Mouse (Mus musculus) midbrain, embryonic 13.5 days (tissue): ENCODE results near the gene Ccdc121. TPM values are rescaled to one million over a fixed set of nuclear protein-coding genes. Genes with fewer than 3 reads are reported as not detected.

Experiments used
- ATAC-seq: fragments of 200-750 bp; cut with Nextera tagmentation; 2 replicates; pipeline ENCODE4 v1.8.0; 2017; ENCODE audit warnings: mild to moderate bottlenecking, moderate TSS enrichment, moderate library complexity
- H3K27ac ChIP-seq: fragments of 300-500 bp; sonication (generic); 2 replicates; pipeline ENCODE4 v1.5.1; 2015; ENCODE audit warnings: inconsistent platforms, mild to moderate bottlenecking, moderate library complexity
- H3K27me3 ChIP-seq: fragments of 300-500 bp; sonication (generic); 2 replicates; pipeline ENCODE4 v1.6.1; 2015; ENCODE audit warnings: mild to moderate bottlenecking, inconsistent platforms
- H3K36me3 ChIP-seq: fragments of 300-500 bp; sonication (generic); 2 replicates; pipeline ENCODE4 v1.6.1; 2015; ENCODE audit warnings: mild to moderate bottlenecking, inconsistent platforms
- H3K4me1 ChIP-seq: fragments of 300-500 bp; sonication (generic); replicated peaks from 2 replicates; pipeline ENCODE4 v1.6.1; 2015; ENCODE audit warnings: inconsistent platforms
- H3K4me2 ChIP-seq: fragments of 300-500 bp; sonication (generic); replicated peaks from 2 replicates; pipeline ENCODE4 v1.6.1; 2015; ENCODE audit warnings: moderate library complexity, mild to moderate bottlenecking, inconsistent platforms
- H3K4me3 ChIP-seq: fragments of 300-500 bp; sonication (generic); replicated peaks from 2 replicates; pipeline ENCODE4 v1.5.1; 2015; ENCODE audit warnings: mild to moderate bottlenecking, inconsistent platforms
- H3K9ac ChIP-seq: fragments of 300-500 bp; sonication (generic); replicated peaks from 2 replicates; pipeline ENCODE4 v1.6.1; 2015; ENCODE audit warnings: mild to moderate bottlenecking, inconsistent platforms
- H3K9me3 ChIP-seq: fragments of 300-500 bp; sonication (generic); 2 replicates; pipeline ENCODE4 v1.6.1; 2016; ENCODE audit warnings: mild to moderate bottlenecking, inconsistent platforms
- WGBS: fragments of 180-500 bp; shearing (Covaris S2); methylation state at CpG from one replicate; pipeline ENCODE4 v1.1.7; 2015; 5-methylcytosine and 5-hydroxymethylcytosine counted together
- polyA plus RNA-seq: library from polyadenylated mRNA; unstranded; fragments of >200 nt; fragmentation: Nextera tagmentation; extraction: Ambion mirVana; gene quantifications from 2 replicates; pipeline ENCODE4 v1.2.1, GENCODE M21; 2015

Ccdc121 gene
- polyA plus RNA-seq, 1 experiment from 2014 or later, result not detected

DNA sequence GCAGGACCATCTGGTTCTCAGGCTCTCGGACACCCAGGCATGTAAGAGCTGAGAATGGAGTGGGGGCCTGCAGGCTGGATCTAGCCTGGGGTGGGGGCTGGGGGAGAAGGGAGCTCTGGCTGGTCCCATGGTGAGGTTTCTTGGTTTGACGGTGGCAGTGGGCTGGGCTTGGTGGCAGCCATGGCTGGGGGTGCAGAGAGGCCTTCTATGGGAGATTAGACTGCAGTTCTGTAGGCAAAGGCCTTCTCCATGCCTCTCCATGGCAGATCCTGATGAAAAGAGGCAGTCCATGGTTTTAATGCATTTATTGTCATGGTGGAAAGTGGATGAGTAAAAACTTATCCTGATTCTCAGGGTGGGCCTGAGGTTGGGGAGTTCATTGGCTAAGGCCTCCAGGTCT, 7.8 kb downstream of the Ccdc121 start:
- no peaks in the 10 kb centered on the region for H3K9me3 ChIP-seq
- H3K4me1 ChIP-seq, result no peaks in the 10 kb centered on the region
- no peak overlapping the region for H3K4me2 ChIP-seq
- H3K27ac ChIP-seq, result no peak overlapping the region
- ATAC-seq, result no peak
- WGBS, result 100% methylated on average over 2 of the region's 2 CpGs
- H3K9ac ChIP-seq, result no peak overlapping the region
- H3K27me3 ChIP-seq, result no peaks in the 10 kb centered on the region
- H3K4me3 ChIP-seq, result no peak overlapping the region
- H3K36me3 ChIP-seq, result no peaks in the 10 kb centered on the region

- 73% methylated on average over 5 of the region's 5 CpGs for WGBS
- ATAC-seq, result no peak
These were observed 26.6 kb downstream of the Ccdc121 start for GRCm38 (mm10) chr1:181484696-181485095.

DNA sequence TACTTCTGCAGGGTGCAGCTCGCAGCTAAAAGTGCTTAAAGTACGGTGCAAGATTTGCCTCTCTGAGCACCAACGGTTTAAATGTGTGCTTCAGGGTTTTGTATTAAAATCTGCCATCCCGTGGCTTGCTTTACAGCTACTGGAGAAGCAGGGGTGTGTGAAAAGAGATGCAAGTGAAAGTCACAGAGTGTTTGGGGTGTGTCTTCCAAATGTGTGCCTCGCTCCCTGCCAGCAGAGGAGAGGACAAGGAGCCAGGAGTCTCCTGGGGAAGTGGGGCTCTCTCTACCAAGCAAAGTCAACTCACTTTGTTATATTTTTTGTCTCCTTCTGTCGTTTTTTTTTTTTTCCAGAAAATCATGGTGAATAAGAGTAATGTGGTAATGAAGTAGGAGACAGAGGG, 34.7 kb downstream of the Ccdc121 start:
- H3K4me2 ChIP-seq, result no peak overlapping the region
- 0 out of 2 replicates have a peak, but pooled peaks cover 2% of the 10 kb centered on the region for H3K9me3 ChIP-seq
- 80% methylated on average over 6 of the region's 6 CpGs for WGBS
- H3K4me3 ChIP-seq, result no peak overlapping the region
- no peak overlapping the region for H3K9ac ChIP-seq
- no peak overlapping the region for H3K27ac ChIP-seq
- no peaks in the 10 kb centered on the region for H3K27me3 ChIP-seq
- 0 out of 2 replicates have a peak, but pooled peaks cover 2% of the 10 kb centered on the region for H3K4me1 ChIP-seq
- no peaks in the 10 kb centered on the region for H3K36me3 ChIP-seq
- no peak for ATAC-seq

More at GRCm38 (mm10) chr1:181484696-181485095, 26.6 kb downstream of the Ccdc121 start:
- no peaks in the 10 kb centered on the region for H3K9me3 ChIP-seq
- no peaks in the 10 kb centered on the region for H3K27me3 ChIP-seq
- H3K4me3 ChIP-seq, result no peak overlapping the region
- peaks cover 7% of the 10 kb centered on the region for H3K4me1 ChIP-seq
- H3K27ac ChIP-seq, result no peak overlapping the region
- no peak overlapping the region for H3K4me2 ChIP-seq
- no peaks in the 10 kb centered on the region for H3K36me3 ChIP-seq
- H3K9ac ChIP-seq, result no peak overlapping the region

- H3K4me3 ChIP-seq, result no peak overlapping the region
- no peak overlapping the region for H3K4me2 ChIP-seq
- H3K27me3 ChIP-seq, result no peaks in the 10 kb centered on the region
- H3K27ac ChIP-seq, result no peak overlapping the region
- H3K4me1 ChIP-seq, result 0 out of 2 replicates have a peak, but pooled peaks cover 2% of the 10 kb centered on the region
- no peak overlapping the region for H3K9ac ChIP-seq
- H3K9me3 ChIP-seq, result 0 out of 2 replicates have a peak, but pooled peaks cover 6% of the 10 kb centered on the region
- WGBS, result 85% methylated on average over 8 of the region's 8 CpGs
- ATAC-seq, result no peak
- H3K36me3 ChIP-seq, result no peaks in the 10 kb centered on the region
These were observed 35.1 kb downstream of the Ccdc121 start for GRCm38 (mm10) chr1:181476141-181476540.

DNA sequence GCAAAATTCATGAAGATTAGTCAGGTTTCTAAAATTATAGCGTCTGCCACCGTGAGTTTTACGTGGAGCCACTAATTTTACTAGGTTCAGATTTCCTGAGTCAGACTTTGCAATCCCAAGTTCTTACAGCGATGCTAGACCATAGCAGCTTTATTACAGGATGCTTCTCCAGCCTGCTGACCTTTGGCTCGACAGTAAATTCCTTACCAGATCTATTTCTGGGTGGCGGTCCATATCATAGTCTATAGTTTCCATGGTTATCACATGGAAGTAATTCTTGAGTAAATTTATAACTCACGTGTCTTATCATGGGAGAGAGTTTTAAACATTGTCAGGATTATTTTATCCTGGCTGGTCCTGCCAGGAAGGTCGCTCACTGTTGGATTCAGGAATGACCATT, 41.8 kb downstream of the Ccdc121 start:
- Histone ChIP-seq H3K27ac (no peak overlapping the region), H3K27me3 (no peaks in the 10 kb centered on the region), H3K4me2 (no peak overlapping the region), H3K4me1 (no peaks in the 10 kb centered on the region), H3K9ac (no peak overlapping the region), H3K9me3 (0 out of 2 replicates have a peak, but pooled peaks cover 10% of the 10 kb centered on the region), H3K36me3 (no peaks in the 10 kb centered on the region), H3K4me3 (no peak overlapping the region)
- WGBS, result 91% methylated on average over 8 of the region's 8 CpGs
- no peak for ATAC-seq

- Histone ChIP-seq H3K4me1 (no peaks in the 10 kb centered on the region), H3K9me3 (0 out of 2 replicates have a peak, but pooled peaks cover 10% of the 10 kb centered on the region), H3K9ac (no peak overlapping the region), H3K36me3 (no peaks in the 10 kb centered on the region), H3K27ac (no peak overlapping the region), H3K27me3 (no peaks in the 10 kb centered on the region), H3K4me2 (no peak overlapping the region), H3K4me3 (no peak overlapping the region)
- 91% methylated on average over 6 of the region's 6 CpGs for WGBS
- ATAC-seq, result no peak
These were observed 44.0 kb downstream of the Ccdc121 start for GRCm38 (mm10) chr1:181467321-181467670.

DNA sequence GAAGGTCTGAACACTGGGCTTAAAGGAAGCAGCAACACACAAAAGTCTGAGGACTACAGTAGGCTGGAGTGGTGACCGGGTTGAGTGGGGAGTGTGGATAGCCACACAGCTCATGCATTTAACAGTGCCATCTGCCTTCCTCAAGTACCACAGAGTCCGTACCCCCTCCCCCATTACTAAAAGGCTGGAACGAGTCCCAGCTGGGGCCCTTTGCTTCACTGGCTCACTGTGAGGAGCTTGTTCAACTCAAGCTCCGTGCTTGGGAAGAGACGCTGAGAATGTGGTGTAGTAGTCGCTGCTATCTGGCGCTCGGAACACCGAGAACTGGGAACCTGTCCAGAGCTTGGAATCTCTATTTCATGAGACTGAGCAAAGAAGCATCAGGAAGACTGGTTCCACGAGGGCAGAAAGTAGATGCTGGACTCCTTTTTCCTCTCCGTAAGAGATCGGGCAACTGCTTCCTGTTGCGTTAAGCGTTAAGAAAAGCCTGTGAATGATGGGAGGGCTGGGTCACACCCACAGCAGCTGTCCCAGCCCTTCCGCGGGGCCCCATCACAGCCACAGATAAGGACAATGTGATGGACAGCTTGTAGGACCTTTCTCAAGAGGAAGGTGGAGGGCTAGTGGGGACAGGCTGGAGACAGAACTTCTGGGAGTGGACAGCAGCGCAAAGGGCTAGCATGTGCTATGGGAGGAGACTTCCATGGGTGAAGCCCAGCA, 44.5 kb downstream of the Ccdc121 start:
- H3K9me3 ChIP-seq, result 0 out of 2 replicates have a peak, but pooled peaks cover 10% of the 10 kb centered on the region
- H3K27ac ChIP-seq, result no peak overlapping the region
- 75% methylated on average over 17 of the region's 17 CpGs for WGBS
- H3K4me2 ChIP-seq, result no peak overlapping the region
- H3K36me3 ChIP-seq, result no peaks in the 10 kb centered on the region
- no peak overlapping the region for H3K9ac ChIP-seq
- no peak for ATAC-seq
- H3K4me3 ChIP-seq, result no peak overlapping the region
- H3K27me3 ChIP-seq, result no peaks in the 10 kb centered on the region
- no peaks in the 10 kb centered on the region for H3K4me1 ChIP-seq

- WGBS, result 89% methylated on average over 6 of the region's 6 CpGs
- Histone ChIP-seq H3K9me3 (0 out of 2 replicates have a peak, but pooled peaks cover 3% of the 10 kb centered on the region), H3K9ac (no peak overlapping the region), H3K4me3 (no peak overlapping the region), H3K36me3 (no peaks in the 10 kb centered on the region), H3K4me2 (no peak overlapping the region), H3K27me3 (no peaks in the 10 kb centered on the region), H3K27ac (no peak overlapping the region), H3K4me1 (no peaks in the 10 kb centered on the region)
- ATAC-seq, result no peak
These were observed 45.2 kb downstream of the Ccdc121 start for GRCm38 (mm10) chr1:181466040-181466439.

- no peak overlapping the region for H3K4me2 ChIP-seq
- no peaks in the 10 kb centered on the region for H3K36me3 ChIP-seq
- H3K4me1 ChIP-seq, result no peaks in the 10 kb centered on the region
- no peak overlapping the region for H3K9ac ChIP-seq
- no peak for ATAC-seq
- H3K4me3 ChIP-seq, result no peak overlapping the region
- H3K27me3 ChIP-seq, result no peaks in the 10 kb centered on the region
- no peak overlapping the region for H3K27ac ChIP-seq
- H3K9me3 ChIP-seq, result no peaks in the 10 kb centered on the region
- WGBS, result 59% methylated on average over 5 of the region's 5 CpGs
These were observed 46.2 kb downstream of the Ccdc121 start for GRCm38 (mm10) chr1:181465027-181465426.

DNA sequence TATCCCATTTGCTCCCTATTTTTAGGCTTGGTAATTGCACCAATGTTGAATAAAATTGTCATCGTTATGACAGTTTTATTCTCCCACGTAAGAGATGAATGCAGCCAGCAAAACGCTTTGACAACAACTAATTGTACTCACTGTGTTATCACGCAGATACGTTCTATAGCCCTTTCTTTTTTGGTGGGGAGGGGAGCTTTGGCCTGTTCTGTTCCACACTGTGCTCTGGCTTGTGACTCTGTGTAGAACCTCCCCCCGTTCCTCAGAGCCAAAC, 48.4 kb downstream of the Ccdc121 start:
- Histone ChIP-seq H3K4me3 (no peak overlapping the region), H3K27ac (no peak overlapping the region), H3K9me3 (no peaks in the 10 kb centered on the region), H3K36me3 (no peaks in the 10 kb centered on the region), H3K4me1 (no peaks in the 10 kb centered on the region), H3K9ac (no peak overlapping the region), H3K4me2 (no peak overlapping the region), H3K27me3 (no peaks in the 10 kb centered on the region)
- ATAC-seq, result no peak
- WGBS, result 79% methylated on average over 6 of the region's 6 CpGs

- Histone ChIP-seq H3K9ac (no peak overlapping the region), H3K9me3 (no peaks in the 10 kb centered on the region), H3K4me1 (no peaks in the 10 kb centered on the region), H3K4me3 (no peak overlapping the region), H3K36me3 (no peaks in the 10 kb centered on the region), H3K4me2 (no peak overlapping the region), H3K27ac (no peak overlapping the region), H3K27me3 (no peaks in the 10 kb centered on the region)
- 61% methylated on average over 7 of the region's 8 CpGs for WGBS
- ATAC-seq, result no peak
These were observed 49.0 kb downstream of the Ccdc121 start for GRCm38 (mm10) chr1:181462051-181462905.

DNA sequence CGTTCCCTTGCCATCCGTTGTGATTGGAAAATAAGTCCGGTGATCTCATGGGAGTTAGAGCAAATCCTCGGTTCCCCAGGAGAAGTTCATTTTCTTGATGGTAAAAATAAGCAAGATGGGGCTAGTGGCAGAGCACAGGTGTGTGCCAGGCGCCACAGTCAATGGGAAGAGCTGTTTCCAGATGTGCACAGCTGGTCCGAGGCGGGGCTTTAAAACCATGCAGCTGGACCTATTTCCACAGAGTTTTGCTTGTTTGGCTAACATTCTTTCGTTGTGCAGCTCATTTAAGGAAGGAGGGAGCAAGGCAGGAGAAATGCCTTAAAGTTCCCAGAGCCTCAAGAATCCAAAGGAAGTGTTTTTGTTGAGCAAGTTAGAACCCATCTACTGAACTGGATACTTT, 49.8 kb downstream of the Ccdc121 start:
- Histone ChIP-seq H3K9me3 (no peaks in the 10 kb centered on the region), H3K36me3 (no peaks in the 10 kb centered on the region), H3K4me3 (no peak overlapping the region), H3K4me1 (no peaks in the 10 kb centered on the region), H3K4me2 (no peak overlapping the region), H3K27me3 (no peaks in the 10 kb centered on the region), H3K9ac (no peak overlapping the region), H3K27ac (no peak overlapping the region)
- WGBS, result 90% methylated on average over 8 of the region's 8 CpGs
- no peak for ATAC-seq
